Mouse (Mus musculus): ENCODE results near the gene Clstn1.
"Not testable (repeated sequence)": the region's sequence is repeated elsewhere in the genome, so short reads cannot be mapped to it uniquely, and the experiment has no call there.

Gene Clstn1

GRCm38 (mm10) chr4:149601484-149601883, 15.2 kb downstream of the Clstn1 start:
- DNase-seq: no peak

- DNase-seq: peak; percentile 31
These were observed 16.0 kb downstream of the Clstn1 start for GRCm38 (mm10) chr4:149602236-149602635.

DNA sequence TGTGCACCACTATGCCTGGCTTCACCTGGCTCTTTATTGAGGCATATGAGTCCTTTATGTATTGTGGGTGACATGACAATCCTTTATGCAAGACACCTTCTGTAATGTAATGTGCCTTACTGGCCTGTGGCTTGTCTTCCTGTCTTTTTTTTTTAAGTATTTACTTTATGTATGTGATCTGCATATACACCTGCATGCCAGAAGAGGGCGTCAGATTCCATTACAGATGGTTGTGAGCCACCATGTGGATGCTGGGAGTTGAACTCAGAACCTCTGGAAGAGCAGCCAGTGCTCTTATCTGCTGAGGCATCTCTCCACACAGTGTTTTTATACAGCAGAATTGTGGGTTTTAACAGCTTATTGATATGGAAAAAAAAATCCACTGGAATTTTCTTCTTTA, 17.6 kb downstream of the Clstn1 start:
- no peak for DNase-seq

DNA sequence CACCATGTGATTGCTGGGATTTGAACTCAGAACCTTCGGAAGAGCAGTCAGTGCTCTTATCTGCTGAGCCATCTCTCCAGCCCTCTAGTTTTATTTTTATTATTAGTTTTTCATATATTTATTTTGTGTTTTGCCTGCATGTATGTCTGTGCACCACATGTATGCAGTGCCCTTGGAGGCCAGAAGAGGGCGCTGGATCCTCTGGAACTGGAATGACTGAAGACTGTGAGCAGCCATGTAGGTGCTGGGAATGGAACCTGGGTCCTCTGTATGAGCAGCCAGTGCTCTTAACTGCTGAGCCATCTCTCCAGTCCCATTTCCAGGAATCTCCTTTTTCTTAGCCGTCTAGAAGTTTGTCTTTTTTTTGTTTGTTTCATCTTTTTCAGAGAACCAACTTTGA, 18.2 kb downstream of the Clstn1 start:
- peak; percentile 38 for DNase-seq

DNA sequence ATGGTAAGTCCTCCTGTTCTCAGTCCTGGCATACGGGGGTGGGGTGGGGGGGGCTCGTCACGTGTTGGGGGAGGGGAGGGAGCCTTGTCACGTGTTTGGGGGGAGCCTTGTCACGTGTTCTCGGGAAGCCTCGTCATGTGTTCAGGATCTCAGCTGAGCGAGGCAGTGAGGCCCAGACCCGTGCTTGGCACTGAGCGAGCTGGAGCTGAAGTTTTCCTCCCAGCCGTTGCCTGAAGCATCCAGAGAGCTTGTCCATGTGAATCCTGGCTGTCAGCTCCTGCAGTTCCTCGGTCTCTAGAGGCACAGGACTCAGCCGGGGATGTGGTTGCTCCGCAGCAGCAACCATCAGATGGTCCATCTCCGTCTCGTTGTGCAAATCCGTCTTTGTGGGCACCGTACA, 19.8 kb downstream of the Clstn1 start:
- peak; percentile 43 for DNase-seq

DNA sequence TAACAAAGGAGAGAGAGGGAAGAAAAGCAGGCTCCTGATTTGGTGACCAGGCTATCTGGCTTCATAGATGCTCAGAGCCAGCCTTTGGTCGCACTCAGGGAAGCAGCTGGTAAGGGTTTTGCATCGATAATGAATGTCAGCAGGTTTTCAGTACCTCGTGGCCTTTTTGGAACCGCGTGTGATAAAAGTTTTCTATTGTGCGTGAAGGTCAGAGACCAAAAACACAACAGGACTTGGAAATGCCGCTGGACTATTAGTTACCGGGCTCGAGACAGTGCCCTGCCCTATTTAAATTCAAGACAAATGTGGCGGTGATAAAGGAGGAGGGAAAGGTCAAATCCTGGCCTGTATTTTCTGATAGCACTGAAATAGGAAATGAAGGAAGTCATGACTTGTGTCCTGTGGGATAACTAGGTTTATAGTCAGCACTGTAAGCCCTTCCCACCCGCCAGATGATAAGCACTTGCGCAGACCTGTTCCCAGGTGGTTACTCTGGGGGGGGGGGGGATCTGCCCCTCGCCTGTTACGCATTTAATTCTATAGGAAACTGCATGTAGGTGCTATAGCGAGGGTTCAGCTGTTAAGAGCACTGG, 20.6 kb downstream of the Clstn1 start:
- peak; percentile 46 for DNase-seq

- DNase-seq: no peak
These were observed 21.5 kb downstream of the Clstn1 start for GRCm38 (mm10) chr4:149607591-149608308.

- no peak for DNase-seq
These were observed 22.0 kb downstream of the Clstn1 start for GRCm38 (mm10) chr4:149608309-149608638.

DNA sequence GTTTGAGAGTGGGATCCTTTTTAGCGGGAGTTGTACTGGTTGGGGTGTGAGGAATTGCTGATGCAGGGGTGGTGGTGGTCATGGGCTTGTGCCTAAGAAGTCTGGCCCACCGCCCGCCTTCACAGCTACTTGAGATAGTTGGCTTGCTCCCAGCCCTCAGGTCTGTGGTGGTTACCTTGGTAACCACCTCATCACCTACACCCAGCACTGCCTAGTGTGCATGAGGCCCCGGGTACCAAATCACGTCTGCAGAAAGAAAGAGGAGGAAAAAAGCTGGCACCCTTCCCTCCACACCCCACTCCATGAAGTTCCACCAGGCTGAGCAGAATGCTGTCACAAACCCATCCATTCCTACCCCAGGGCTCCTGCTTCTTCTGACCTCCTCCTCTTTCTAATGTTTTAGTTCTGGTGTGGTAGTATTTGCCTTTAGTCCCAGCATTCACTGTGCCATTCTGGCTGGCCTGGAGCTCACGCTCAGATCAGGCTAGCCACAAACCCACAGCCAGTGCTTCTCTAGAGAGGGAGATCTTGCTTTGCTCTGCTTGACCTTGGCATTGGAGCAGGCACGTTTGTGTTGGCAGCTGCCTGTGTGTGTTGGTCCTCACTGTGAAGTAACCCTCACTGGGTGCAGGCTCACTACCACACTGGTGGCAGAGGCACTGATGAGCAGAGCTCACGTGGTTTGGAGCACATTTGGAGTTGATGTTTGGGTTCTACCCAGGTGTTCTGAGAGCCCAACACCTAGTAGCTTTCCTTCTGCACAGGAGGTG, 23.2 kb downstream of the Clstn1 start:
- no peak for DNase-seq

DNA sequence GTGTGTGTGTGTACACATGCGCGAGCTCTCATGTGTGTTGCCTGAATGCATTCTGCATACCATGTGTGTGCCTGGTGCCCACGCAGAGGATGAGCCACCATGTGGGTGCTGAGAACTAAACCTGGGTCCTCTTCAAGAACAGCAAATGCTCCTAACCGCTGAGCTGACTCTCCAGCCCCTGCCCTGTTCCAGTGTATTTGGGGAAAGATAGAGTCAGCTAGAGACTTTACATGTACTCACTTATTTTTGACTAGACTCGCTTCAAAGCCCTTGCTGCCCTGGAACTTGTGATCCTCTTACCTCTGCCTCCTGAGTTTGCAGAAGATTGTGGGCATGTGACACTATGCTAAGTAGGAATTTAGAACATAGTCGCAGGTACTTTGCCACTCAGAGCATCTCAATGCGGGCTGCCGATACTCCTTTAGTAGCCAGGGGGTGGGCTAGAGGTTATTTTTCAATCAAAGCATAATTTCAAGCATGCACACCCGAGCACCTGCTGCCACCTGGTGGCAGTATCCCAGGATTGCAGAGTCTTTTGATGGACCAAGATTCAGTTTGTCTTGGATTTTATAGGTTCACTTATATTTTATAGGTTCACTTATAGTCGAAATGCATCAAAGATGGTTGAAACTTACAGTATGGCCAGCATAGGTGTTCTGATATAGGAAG, 25.2 kb downstream of the Clstn1 start:
- peak; percentile 71 for DNase-seq

DNA sequence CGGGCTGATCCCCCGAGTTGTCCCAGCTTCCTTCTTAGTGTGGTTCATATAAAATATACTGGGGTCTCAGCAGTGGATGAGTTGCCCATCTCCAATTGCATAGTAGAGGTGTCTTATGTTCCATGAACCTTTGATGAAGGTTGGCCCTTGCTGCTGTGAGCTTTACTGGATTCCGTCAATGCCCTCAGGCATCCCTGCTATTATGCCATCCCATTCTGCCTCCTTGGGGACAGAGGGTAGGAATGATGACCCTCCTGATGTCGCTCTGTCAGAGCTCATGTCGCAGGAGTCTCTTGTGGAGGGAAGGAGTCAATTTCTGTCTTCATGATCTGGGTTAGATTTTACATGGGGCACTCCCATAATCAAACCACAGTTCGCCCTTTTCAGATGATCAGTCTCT, 27.2 kb downstream of the Clstn1 start:
- DNase-seq: not testable (repeated sequence)

DNA sequence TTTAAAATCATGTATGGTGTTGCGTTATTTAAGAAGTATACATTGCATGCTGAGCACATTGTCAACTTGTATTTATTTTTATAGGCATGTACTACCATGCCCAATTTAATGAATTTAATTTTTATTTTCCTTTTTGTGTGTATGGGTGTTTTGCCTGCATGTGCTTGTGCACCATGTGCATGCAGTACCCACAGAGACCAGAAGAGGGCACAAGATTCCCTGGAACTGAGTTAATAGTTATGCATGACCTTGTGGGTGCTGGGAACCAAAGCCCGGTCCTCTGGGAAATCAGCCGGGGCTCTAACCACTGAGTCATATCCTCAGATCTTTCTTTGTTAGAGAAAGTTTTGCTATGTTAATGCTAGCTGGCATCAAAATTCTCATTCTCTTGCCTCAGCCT, 28.6 kb downstream of the Clstn1 start:
- no peak for DNase-seq

DNA sequence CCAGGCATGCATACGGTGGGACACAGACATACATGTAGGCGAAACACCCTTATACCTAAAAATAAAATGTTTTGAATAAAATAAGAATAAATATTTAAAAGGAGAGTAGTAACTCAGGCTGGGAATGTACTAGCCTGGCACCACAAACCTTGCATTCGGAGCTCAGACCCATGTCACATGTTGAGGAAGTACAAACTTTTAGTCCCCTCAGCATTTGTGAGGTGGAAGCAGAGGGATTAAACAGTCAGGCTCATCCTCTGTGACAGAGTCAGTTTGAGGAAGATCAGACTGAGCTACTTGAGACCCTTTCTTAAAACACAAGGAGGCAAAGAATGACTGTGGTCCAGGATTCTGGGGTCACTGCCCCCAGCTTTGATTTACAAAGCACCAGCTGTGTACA, 30.7 kb downstream of the Clstn1 start:
- not testable (repeated sequence) for DNase-seq

DNA sequence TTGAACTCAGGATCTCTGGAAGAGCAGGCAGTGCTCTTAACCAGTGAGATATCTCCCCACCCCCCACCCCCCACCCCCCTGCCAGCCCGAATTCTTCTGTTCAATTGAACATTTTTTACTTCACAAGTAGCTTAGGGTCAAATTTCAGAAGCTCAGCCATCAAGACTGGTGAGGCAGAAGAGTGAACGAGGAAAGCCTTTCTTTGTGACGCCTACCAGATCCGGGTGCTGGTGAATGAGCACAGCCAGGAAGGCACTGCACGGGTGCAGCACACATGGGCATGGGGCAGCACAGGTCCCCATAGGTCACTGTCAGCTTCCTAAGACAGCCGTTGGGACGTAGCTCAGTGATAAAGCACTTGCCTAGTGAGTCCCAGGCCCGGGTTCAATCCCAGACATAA, 33.7 kb downstream of the Clstn1 start:
- no peak for DNase-seq

- DNase-seq: no peak
These were observed 35.0 kb downstream of the Clstn1 start for GRCm38 (mm10) chr4:149621286-149621685.

GRCm38 (mm10) chr4:149623711-149624110, 37.4 kb downstream of the Clstn1 start:
- DNase-seq: no peak

DNA sequence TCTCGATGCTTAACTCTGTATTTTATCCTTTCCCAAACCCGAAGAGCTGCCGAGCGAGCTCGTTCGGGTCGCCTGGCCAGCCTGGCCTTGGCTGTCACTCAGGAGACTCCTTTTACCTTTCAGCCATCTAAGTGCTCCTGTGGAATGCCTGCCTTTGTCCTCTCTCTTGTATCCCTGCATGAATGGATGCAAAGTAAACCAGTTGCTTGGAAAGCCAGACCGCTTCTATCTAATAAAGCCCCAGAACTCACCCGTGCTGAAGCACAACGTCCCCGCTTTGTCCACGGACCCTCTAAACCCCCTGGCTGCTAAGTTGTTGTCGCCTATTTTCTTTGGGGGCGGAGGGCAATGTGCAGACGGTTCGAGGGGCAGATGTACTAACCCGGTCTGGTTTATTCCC, 40.5 kb downstream of the Clstn1 start:
- no peak for DNase-seq

- peak; percentile 61 for DNase-seq
These were observed 42.1 kb downstream of the Clstn1 start for GRCm38 (mm10) chr4:149628372-149628771.

GRCm38 (mm10) chr4:149628810-149629209, 42.5 kb downstream of the Clstn1 start:
- no peak for DNase-seq

- DNase-seq: no peak
These were observed 46.5 kb downstream of the Clstn1 start for GRCm38 (mm10) chr4:149632670-149633307.

- DNase-seq: no peak
These were observed 47.9 kb downstream of the Clstn1 start for GRCm38 (mm10) chr4:149634157-149634556.

GRCm38 (mm10) chr4:149634966-149635365, 48.7 kb downstream of the Clstn1 start:
- no peak for DNase-seq

DNA sequence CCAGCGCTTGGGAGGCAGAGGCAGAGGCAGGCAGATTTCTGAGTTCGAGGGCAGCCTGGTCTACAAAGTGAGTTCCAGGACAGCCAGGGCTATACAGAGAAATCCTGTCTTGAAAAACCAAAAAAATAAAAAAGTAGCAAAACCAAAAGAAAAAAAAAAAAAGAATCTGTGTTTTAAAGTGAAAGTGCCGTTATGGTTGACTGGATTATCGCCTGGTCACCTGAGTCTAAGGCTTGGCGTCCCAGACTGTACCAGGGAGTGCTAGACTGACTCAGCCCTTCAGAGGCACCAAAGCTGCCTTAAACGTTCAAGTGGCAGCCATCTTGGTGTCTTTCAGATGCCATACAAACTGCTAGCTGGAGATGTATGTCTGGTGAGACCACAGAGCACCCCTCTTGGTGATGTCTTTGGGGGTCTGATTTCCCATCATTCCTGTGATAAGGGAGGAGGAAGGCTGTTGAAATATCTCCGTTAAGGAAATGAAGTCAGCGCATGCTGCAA, 49.7 kb downstream of the Clstn1 start:
- DNase-seq: no peak

All from cerebellum, adult 9-10 months (tissue).